Mouse (Mus musculus): ENCODE data around the gene Map7d1.

GRCm38 (mm10) chr4:126235191-126235590 lies 21.0 kb downstream of the Map7d1 start:
- TF ChIP-seq CTCF (IDR thresholded peaks at IDR 0.05; ENCODE audit: extremely low read depth, insufficient read length, insufficient replicate concordance, low read depth, low read length) = no peak
- no peak for TF ChIP-seq POLR2A (IDR thresholded peaks at IDR 0.05; ENCODE audit: low read depth, low read length)

All from small intestine, adult 2 months (tissue).